Mouse (Mus musculus) monocyte, adult 2 months (primary cell): ENCODE results near the gene Iffo2.

Source experiments
- DNase-seq, 2 experiments: peaks; one replicate each; pipeline ENCODE4 v3.0.0; 2022; ENCODE audit warnings: low spot score in 2 of 2, low read depth in 1 of 2

Iffo2 gene

DNA sequence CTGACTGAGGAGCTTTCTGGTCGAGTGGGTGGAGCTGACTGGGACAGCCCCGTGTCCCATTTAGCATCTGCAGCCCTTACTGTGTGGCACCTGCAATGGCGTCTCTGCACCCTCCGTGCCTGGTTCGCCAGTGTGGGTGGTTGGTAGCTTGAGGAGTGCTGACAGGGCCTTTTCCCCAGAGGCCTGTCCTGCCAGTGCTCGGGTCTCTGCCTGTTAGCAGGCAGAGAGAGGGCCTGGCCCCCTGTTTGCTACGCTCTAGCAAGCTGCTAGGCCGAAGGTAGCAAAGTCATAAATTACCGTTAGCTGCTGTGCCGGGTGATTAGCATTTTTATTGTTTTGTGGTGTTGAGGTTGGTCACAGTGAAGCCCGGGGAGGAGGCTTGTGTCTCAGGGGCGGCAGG is 109.5 kb downstream of the Iffo2 start:
- no peak for DNase-seq

DNA sequence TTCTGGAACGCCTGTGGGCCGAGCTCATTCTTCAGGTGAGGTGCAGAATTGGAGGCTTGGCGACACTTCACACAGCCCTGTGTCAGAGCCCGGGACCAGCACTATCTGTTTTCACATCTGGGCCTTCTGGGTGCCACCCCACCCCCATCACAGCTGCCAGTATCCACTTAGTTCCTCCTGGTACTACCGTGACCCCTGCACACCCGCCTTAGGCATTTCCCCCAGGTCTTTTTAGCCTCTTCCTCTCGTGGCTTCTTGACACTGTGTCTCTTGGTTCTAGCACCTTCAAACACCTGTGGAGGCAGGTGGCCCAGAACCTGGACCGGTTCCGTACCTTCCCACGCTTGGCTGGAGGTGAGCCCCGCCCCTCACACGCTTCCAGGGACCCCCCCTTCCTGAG is 110.0 kb downstream of the Iffo2 start:
- no peak for DNase-seq

DNA sequence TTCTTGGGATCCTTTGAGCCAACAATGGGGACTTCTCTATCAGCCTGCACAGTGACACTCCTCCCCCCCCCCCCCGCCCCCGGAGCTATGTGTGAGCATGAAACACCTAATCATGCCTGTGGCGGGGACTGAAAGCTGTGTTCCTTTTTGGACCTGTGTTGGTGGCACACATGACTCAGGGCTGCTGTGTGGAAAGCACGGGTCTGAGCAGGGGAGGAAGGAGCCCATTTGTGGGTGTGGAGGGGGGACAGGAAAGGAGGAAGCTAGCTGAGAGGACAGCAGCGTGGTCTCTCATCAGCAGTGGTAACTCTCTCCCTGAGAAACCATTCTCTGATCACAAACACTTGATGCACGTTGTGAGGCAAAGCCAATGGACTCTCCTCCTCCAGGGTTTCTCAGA is 110.4 kb downstream of the Iffo2 start:
- no peak for DNase-seq

DNA sequence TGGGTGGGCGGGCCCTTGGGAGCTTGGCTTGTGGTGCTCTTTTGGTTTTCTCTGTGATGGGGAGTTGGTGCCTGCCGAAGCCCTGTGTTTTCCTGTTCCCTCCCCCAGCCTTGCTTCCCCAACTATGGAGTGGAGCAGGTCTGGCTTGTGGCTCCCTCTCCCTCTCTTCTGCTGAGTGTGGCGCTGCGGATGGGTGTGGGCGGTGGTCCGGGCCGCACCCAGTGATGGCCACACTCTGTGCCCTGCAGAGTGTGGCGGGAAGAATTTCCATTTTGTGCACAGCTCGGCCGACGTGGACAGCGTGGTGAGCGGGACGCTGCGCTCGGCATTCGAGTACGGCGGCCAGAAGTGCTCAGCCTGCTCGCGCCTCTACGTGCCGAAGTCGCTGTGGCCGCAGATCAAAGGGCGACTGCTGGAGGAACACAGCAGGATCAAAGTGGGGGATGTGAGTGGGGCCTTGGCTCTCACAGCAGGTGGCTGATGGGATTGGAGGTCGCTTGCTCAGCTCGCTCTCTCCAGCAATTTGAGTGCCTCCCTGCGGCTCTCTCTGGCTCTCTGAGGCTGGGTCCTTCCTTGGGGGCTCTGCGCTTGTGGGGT is 111.6 kb downstream of the Iffo2 start:
- no peak for DNase-seq

GRCm38 (mm10) chr4:139643972-139644371 is 113.6 kb downstream of the Iffo2 start:
- peak in 1 of 2 experiments; percentile 39 for DNase-seq

DNA sequence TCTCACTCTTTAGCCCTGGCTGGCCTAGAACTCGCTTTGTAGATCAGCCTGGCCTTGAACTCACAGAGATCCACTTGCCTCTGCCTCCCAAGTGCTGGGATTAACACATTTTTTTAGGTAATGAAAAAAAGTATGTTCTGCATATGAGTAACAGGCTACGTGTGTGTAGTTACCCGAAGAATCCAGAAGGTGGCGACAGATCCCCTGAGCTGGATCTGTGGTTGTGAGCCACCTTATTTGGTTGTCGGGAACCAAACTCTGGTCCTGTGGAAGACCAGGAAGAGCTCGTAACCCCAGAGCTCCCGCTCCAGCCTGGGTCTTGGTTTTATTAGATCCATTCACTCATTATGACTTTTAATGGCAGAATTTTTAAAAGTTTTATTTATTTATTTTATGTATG is 116.6 kb downstream of the Iffo2 start:
- DNase-seq, result no peak

GRCm38 (mm10) chr4:139650086-139650743 is 119.9 kb downstream of the Iffo2 start:
- no peak for DNase-seq

GRCm38 (mm10) chr4:139650907-139651306 is 120.6 kb downstream of the Iffo2 start:
- no peak for DNase-seq

GRCm38 (mm10) chr4:139653238-139653637 is 122.9 kb downstream of the Iffo2 start, which contains the start of gene Tas1r2:
Gene Tas1r2 (plus strand): TSS chr4:139653538.
- DNase-seq, result no peak

DNA sequence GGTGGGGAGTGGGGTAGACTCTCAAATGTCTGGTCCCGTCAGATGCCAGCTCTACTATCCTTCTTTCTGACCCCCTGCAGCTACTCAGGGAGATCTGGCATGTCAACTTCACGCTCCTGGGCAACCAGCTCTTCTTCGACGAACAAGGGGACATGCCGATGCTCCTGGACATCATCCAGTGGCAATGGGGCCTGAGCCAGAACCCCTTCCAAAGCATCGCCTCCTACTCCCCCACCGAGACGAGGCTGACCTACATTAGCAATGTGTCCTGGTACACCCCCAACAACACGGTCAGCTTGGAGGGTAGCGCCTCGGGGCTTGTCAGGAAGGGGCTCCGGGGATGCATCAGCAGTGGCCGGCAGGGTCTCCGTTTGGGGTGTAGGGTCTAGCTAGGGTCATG is 131.5 kb downstream of the Iffo2 start:
- DNase-seq, result no peak

- DNase-seq, result no peak
Observed at GRCm38 (mm10) chr4:139667632-139668031, 137.3 kb downstream of the Iffo2 start.

DNA sequence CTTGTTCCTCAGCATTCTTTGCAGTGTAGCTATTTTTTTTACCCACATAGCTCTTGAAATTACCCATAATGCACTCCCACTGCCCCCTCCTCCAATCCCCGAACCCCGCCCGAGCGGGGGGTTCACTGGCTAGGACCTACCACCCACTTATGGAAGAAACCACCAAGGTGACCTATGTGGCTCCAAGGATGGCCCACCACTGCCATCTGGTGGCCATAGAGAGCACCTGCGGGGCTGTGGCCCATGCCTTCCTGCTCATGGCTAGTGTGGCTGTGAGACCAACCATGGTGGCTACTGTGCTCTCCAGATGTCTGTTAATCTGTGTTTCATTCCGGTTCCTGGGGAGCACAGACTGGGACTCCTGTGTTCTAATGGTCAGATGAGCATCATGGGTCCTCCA is 139.5 kb downstream of the Iffo2 start:
- DNase-seq, result peak in 1 of 2 experiments; percentile 26
